Mouse (Mus musculus) megakaryocyte-erythroid progenitor cell, adult 5 weeks (primary cell): ENCODE data around the gene Trdmt1. TPM values are rescaled to one million over a fixed set of nuclear protein-coding genes. Genes with fewer than 3 reads are reported as not detected.

Experiments
- polyA plus RNA-seq: library from polyadenylated mRNA; stranded (reverse); fragments of >175 nt; gene quantifications from 2 replicates; pipeline ENCODE4 v1.2.3, GENCODE M21; 2012

Gene Trdmt1
- 0.17 and 1.2 TPM in 2 replicates for polyA plus RNA-seq

DNA sequence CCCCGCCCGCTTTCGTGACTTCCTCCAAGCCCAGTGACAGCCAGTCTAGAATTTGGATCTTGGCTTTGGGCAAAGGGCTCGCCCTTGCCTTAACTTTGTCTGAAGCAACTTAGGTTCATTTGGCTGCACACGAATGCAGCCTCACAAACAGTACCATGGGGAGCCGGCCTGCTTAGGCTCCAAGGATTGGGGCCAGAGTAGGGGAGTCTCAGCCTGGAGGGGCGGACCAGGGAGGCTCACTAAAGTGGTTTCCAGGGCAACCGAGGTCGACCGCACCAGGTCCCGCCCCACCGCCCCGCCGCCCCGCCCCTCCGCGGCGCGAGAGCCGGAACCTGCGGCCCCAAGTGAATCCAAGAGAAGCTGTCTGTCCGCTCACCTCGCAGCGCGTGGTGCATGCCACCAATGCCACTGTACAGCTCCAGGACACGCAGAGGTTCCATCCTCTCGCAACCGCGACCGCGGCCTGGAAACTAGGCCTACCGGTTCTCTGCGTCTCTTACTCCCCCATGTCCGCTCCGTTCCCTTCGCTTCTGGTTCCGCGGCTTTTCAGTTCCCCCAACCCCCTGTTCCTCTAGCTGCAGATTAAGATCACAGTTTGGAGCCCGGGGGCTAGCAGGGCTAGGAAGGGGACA, at the start of gene Trdmt1:
Gene Trdmt1, minus strand, starts transcription at position 476 of the 632 bp plus-strand sequence.

GRCm38 (mm10) chr2:13573408-13574065, 29.1 kb upstream of the Trdmt1 start, which contains the start of gene Vim:
TSS of gene Vim (plus strand) at chr2:13573927.

GRCm38 (mm10) chr2:13491734-13492133, 52.7 kb downstream of the Trdmt1 start, which contains the start of gene Cubn:
TSS of gene Cubn (minus strand) at chr2:13491813.

Other genes with a start within 250 kb of the Trdmt1 start
- gene Cubn, start 52.9 kb downstream of the Trdmt1 start, polyA plus RNA-seq = 0.01 TPM in 1 of 2 replicates, not detected in the other
- 2,230 and 2,764 TPM in 2 replicates for gene Vim, start 29.3 kb upstream of the Trdmt1 start, polyA plus RNA-seq
- 1.0 and 1.3 TPM in 2 replicates for gene St8sia6, start 249.4 kb upstream of the Trdmt1 start, polyA plus RNA-seq